Mouse (Mus musculus) heart, adult 2 months (tissue): Measurements from ENCODE around the gene Amn. TPM values are rescaled to one million over a fixed set of nuclear protein-coding genes. Genes with fewer than 3 reads are reported as not detected.

Experiments used
- DNase-seq, 2 experiments: peaks; one replicate each; pipeline ENCODE4 v3.0.0; 2021
- H3K27ac ChIP-seq: fragments of 200-600 bp; 2 replicates; pipeline ENCODE4 v1.8.1; 2022
- H3K27me3 ChIP-seq: fragments of 200-500 bp; 2 replicates; pipeline ENCODE4 v1.6.1; 2012; ENCODE audit warnings: mild to moderate bottlenecking, low read length, inconsistent platforms, mixed read lengths; ENCODE audit not compliant: control insufficient read depth, insufficient read depth
- H3K36me3 ChIP-seq: fragments of 200-500 bp; 2 replicates; pipeline ENCODE4 v1.6.1; 2012; ENCODE audit warnings: low read length, inconsistent platforms; ENCODE audit not compliant: control insufficient read depth, insufficient read depth
- H3K4me1 ChIP-seq: fragments of 200-500 bp; 2 replicates; pipeline ENCODE4 v1.6.1; 2011; ENCODE audit warnings: low read length; ENCODE audit not compliant: control insufficient read depth, insufficient read depth
- H3K4me3 ChIP-seq: fragments of 200-600 bp; 2 replicates; pipeline ENCODE4 v1.8.1; 2022
- H3K79me2 ChIP-seq: fragments of 200-500 bp; replicated peaks from 2 replicates; pipeline ENCODE4 v1.6.1; 2012; ENCODE audit warnings: mild to moderate bottlenecking, inconsistent platforms, low read length, moderate library complexity, mixed read lengths; ENCODE audit not compliant: control insufficient read depth, insufficient read depth
- H3K9ac ChIP-seq: fragments of 200-500 bp; 2 replicates; pipeline ENCODE4 v1.6.1; 2012; ENCODE audit warnings: low read depth, mild to moderate bottlenecking, control low read depth, inconsistent platforms, low read length, mixed read lengths
- CTCF ChIP-seq: fragments of 200-600 bp; IDR thresholded peaks from 2 replicates; pipeline ENCODE4 v1.8.1; 2022; ENCODE audit warnings: antibody characterized with exemption, mild to moderate bottlenecking, moderate library complexity
- EP300 ChIP-seq: fragments of 200-500 bp; IDR thresholded peaks from 2 replicates; pipeline ENCODE4 v1.6.1; 2011; ENCODE audit warnings: low read depth, low read length, control low read depth; ENCODE audit not compliant: insufficient read depth
- POLR2A ChIP-seq: fragments of 200-500 bp; IDR thresholded peaks from 2 replicates; pipeline ENCODE4 v1.6.1; 2011; ENCODE audit warnings: mild to moderate bottlenecking, low read depth, low read length, control low read depth; ENCODE audit not compliant: insufficient read depth
- WGBS: fragments of 180-500 bp; shearing (Covaris S2); methylation state at CpG from one replicate; pipeline ENCODE4 v1.1.7; 2018; 5-methylcytosine and 5-hydroxymethylcytosine counted together
- intact Hi-C: fragments of 180-260 bp; cut with DNase I; formaldehyde crosslinking; loops from one replicate; pipeline ENCODE4 v1.15.1; 2025
- polyA plus RNA-seq: library from polyadenylated mRNA; depleted of rRNA; stranded (reverse); fragments of >200 nt; gene quantifications from 2 replicates; pipeline ENCODE4 v1.2.3, GENCODE M21; 2012
- total RNA-seq, 2 experiments: library from RNA; stranded (reverse); gene quantifications; 2 replicates each; pipeline ENCODE4 v1.2.3; 2021

Amn gene
- total and polyA plus RNA-seq, 3 experiments = not detected

DNA sequence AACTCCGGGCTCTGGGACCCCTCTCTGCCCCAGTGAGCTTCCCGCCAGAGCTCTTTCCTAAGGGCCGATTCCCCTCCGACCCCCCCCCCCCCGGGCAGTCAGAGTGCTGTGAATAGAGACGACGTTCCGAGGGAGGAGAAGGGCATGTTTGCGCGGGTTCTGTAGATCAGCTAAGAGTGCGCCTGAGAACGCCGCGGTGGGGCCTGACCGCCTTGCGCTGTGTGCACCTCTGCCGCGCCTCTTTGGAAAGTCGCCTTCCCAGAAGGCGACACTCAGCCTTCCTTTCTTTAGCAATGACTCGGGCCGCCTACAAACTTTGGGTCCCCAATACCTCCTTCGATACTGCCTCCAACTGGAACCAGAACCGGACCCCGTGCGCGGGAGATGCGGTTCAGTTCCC, 511 bp downstream of the Amn start:
- intact Hi-C loops = loop anchor here (5.0 to 10.0 kb wide), 2 partner anchors 141 to 193 kb away; no protein-coding TSS in a partner anchor
- Histone ChIP-seq H3K4me1 (no peaks in the 10 kb centered on the region), H3K27me3 (peaks cover 37% of the 10 kb centered on the region), H3K4me3 (no peak overlapping the region), H3K9ac (no peak overlapping the region), H3K27ac (no peak overlapping the region), H3K36me3 (no peaks in the 10 kb centered on the region), H3K79me2 (no peaks in the 10 kb centered on the region)
- TF ChIP-seq EP300 = no peak
- TF ChIP-seq POLR2A = no peak
- TF ChIP-seq CTCF = no peak
- no peak for DNase-seq
- 6% methylated on average over 28 of the region's 28 CpGs for WGBS

- H3K79me2 ChIP-seq = no peaks in the 10 kb centered on the region
- H3K4me3 ChIP-seq = no peak overlapping the region
- WGBS = 18% methylated on average over 8 of the region's 8 CpGs
- H3K9ac ChIP-seq = no peak overlapping the region
- peaks cover 39% of the 10 kb centered on the region for H3K27me3 ChIP-seq
- no peak for DNase-seq
- intact Hi-C loops = loop anchor here (5.0 to 10.0 kb wide), 2 partner anchors 140 to 193 kb away; no protein-coding TSS in a partner anchor
- TF ChIP-seq CTCF = no peak
- no peak for TF ChIP-seq EP300
- TF ChIP-seq POLR2A = no peak
- H3K36me3 ChIP-seq = no peaks in the 10 kb centered on the region
- no peak overlapping the region for H3K27ac ChIP-seq
- H3K4me1 ChIP-seq = no peaks in the 10 kb centered on the region
These were observed 1.1 kb downstream of the Amn start for GRCm38 (mm10) chr12:111271966-111272365.

- H3K36me3 ChIP-seq = no peaks in the 10 kb centered on the region
- H3K4me3 ChIP-seq = no peak overlapping the region
- 25% methylated on average over 12 of the region's 12 CpGs for WGBS
- DNase-seq = peak; percentile 54 to 76
- intact Hi-C loops = loop anchor here (5.0 to 10.0 kb wide), 2 partner anchors 140 to 192 kb away; no protein-coding TSS in a partner anchor
- no peak overlapping the region for H3K27ac ChIP-seq
- no peaks in the 10 kb centered on the region for H3K79me2 ChIP-seq
- H3K27me3 ChIP-seq = peaks cover 39% of the 10 kb centered on the region
- no peak overlapping the region for H3K9ac ChIP-seq
- TF ChIP-seq POLR2A = no peak
- no peak for TF ChIP-seq EP300
- no peaks in the 10 kb centered on the region for H3K4me1 ChIP-seq
These were observed 1.5 kb downstream of the Amn start for GRCm38 (mm10) chr12:111272420-111272819.

DNA sequence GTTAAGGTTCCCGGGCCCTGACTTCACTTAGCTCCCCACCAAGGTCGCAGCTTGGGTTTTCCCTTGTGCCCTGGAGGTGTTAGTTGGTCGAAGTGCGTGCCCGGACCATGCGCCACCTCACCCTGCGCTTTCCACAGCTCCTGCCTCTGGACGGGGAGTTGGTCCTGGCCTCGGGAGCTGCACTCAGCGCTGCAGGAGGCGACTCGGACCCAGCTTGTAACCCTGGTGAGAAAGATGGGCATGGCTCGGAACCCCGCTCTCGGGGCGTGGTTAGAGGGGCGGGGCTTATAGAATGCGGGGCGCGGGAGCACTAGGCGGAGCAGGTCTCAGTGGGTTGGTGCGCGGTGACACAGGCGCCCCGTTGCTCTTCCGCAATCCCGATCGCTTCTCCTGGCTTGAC, 3.1 kb downstream of the Amn start:
- Histone ChIP-seq H3K4me3 (peak overlapping the region; percentile 26; the same call in 1 of the 2 replicates), H3K36me3 (no peaks in the 10 kb centered on the region), H3K27me3 (peaks cover 39% of the 10 kb centered on the region), H3K79me2 (no peaks in the 10 kb centered on the region), H3K27ac (no peak overlapping the region), H3K9ac (no peak overlapping the region), H3K4me1 (no peaks in the 10 kb centered on the region)
- TF ChIP-seq EP300 (no peak), POLR2A (no peak), CTCF (no peak)
- DNase-seq = peak in 1 of 2 experiments; percentile 17
- 6% methylated on average over 28 of the region's 28 CpGs for WGBS
- intact Hi-C loops = loop anchor here (5.0 to 10.0 kb wide), 2 partner anchors 138 to 191 kb away; no protein-coding TSS in a partner anchor

DNA sequence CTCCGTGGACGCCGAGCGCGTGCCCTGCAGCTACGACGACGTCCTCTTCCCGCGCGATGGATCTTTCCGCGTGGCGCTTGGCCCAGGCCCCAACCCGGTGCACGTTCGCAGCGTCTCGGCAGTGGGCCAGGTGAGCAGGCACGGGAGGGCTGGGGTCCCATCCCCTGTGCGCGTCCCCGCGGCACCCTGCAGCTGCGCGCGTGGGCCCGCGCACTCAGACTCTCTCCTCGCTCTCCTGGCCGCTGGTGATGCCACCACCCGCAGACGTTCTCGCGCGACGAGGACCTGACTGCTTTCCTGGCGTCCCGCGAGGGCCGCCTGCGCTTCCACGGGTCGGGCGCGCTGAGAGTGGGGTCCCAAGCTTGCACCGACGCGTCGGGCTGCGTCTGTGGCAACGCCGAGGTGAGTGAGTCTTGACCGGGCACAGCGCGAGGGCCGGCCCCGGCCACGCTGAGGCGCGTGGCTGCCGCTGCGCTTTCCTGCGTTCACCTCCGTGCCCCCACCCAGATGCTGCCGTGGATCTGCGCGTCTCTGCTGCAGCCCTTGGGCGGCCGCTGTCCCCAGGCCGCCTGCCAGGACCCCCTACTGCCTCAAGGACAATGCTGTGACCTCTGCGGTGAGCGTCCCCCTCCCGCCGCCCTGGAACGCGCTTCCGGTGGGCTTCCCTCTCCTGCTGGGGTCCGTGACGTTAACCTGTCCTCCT, 3.7 kb downstream of the Amn start:
- H3K9ac ChIP-seq = no peak overlapping the region; the same call in 1 of the 2 replicates
- H3K79me2 ChIP-seq = no peaks in the 10 kb centered on the region
- no peaks in the 10 kb centered on the region for H3K36me3 ChIP-seq
- no peaks in the 10 kb centered on the region for H3K4me1 ChIP-seq
- H3K27me3 ChIP-seq = peaks cover 39% of the 10 kb centered on the region
- H3K4me3 ChIP-seq = peak overlapping the region; percentile 26
- peak in 1 of 2 experiments; percentile 19 for DNase-seq
- H3K27ac ChIP-seq = no peak overlapping the region
- intact Hi-C loops = loop anchor here (5.0 to 10.0 kb wide), 2 partner anchors 138 to 190 kb away; no protein-coding TSS in a partner anchor
- TF ChIP-seq CTCF (no peak), POLR2A (no peak), EP300 (no peak)
- 3% methylated on average over 80 of the region's 80 CpGs for WGBS
